Mouse (Mus musculus) forebrain, embryonic 16.5 days (tissue): Measurements from ENCODE around the gene Krtap28-10. TPM values are rescaled to one million over a fixed set of nuclear protein-coding genes. Genes with fewer than 3 reads are reported as not detected.
"Not testable (repeated sequence)": the region's sequence is repeated elsewhere in the genome, so short reads cannot be mapped to it uniquely, and the experiment has no call there.

Source experiments
- ATAC-seq: fragments of 200-750 bp; cut with Nextera tagmentation; 2 replicates; pipeline ENCODE4 v1.8.0; 2017; ENCODE audit warnings: mild to moderate bottlenecking, moderate library complexity
- H3K27ac ChIP-seq: fragments of 300-500 bp; sonication (generic); 2 replicates; pipeline ENCODE4 v1.5.1; 2014; ENCODE audit warnings: low read length, control low read depth
- H3K27me3 ChIP-seq: fragments of 300-500 bp; sonication (generic); replicated peaks from 2 replicates; pipeline ENCODE4 v1.6.1; 2014; ENCODE audit warnings: low read length; ENCODE audit not compliant: control insufficient read depth, insufficient read depth
- H3K36me3 ChIP-seq: fragments of 300-500 bp; sonication (generic); 2 replicates; pipeline ENCODE4 v1.6.1; 2014; ENCODE audit not compliant: control insufficient read depth, insufficient read depth
- H3K4me1 ChIP-seq: fragments of 300-500 bp; sonication (generic); replicated peaks from 2 replicates; pipeline ENCODE4 v1.6.1; 2014; ENCODE audit warnings: low read length; ENCODE audit not compliant: control insufficient read depth, insufficient read depth
- H3K4me2 ChIP-seq: fragments of 300-500 bp; sonication (generic); 2 replicates; pipeline ENCODE4 v1.6.1; 2014; ENCODE audit warnings: mild to moderate bottlenecking, low read length, control low read depth
- H3K4me3 ChIP-seq: fragments of 300-500 bp; sonication (generic); replicated peaks from 2 replicates; pipeline ENCODE4 v1.5.1; 2014; ENCODE audit warnings: mild to moderate bottlenecking, low read length, control low read depth
- H3K9ac ChIP-seq: fragments of 300-500 bp; sonication (generic); replicated peaks from 2 replicates; pipeline ENCODE4 v1.6.1; 2014; ENCODE audit warnings: low read depth, low read length, control low read depth
- H3K9me3 ChIP-seq: fragments of 300-500 bp; sonication (generic); 2 replicates; pipeline ENCODE4 v1.6.1; 2016; ENCODE audit warnings: low read length; ENCODE audit not compliant: control insufficient read depth
- WGBS: fragments of 180-500 bp; shearing (Covaris S2); extraction: QIAGEN DNeasy Blood & Tissue Kit; methylation state at CpG from one replicate; pipeline ENCODE4 v1.1.7; 2014; 5-methylcytosine and 5-hydroxymethylcytosine counted together
- polyA plus RNA-seq: library from polyadenylated mRNA; unstranded; fragments of >200 nt; fragmentation: Nextera tagmentation; extraction: Ambion mirVana; gene quantifications from 2 replicates; pipeline ENCODE4 v1.2.1, GENCODE M21; 2015

The Krtap28-10 gene
- polyA plus RNA-seq, 1 experiment from 2014 or later = not detected

GRCm38 (mm10) chr1:83031950-83032349 lies 10.3 kb downstream of the Krtap28-10 start:
- Histone ChIP-seq H3K4me1 (no peaks in the 10 kb centered on the region), H3K9ac (no peak overlapping the region), H3K4me3 (no peak overlapping the region), H3K27ac (no peak overlapping the region), H3K9me3 (no peaks in the 10 kb centered on the region), H3K36me3 (no peaks in the 10 kb centered on the region), H3K27me3 (no peaks in the 10 kb centered on the region), H3K4me2 (no peak overlapping the region)
- no peak for ATAC-seq
- WGBS = 47% methylated on average over 1 of the region's 1 CpGs

- no peak for ATAC-seq
- no peaks in the 10 kb centered on the region for H3K27me3 ChIP-seq
- no peak overlapping the region for H3K4me3 ChIP-seq
- 66% methylated on average over 1 of the region's 1 CpGs for WGBS
- H3K4me1 ChIP-seq = no peaks in the 10 kb centered on the region
- no peaks in the 10 kb centered on the region for H3K9me3 ChIP-seq
- no peak overlapping the region for H3K27ac ChIP-seq
- H3K36me3 ChIP-seq = no peaks in the 10 kb centered on the region
- H3K9ac ChIP-seq = no peak overlapping the region
- H3K4me2 ChIP-seq = no peak overlapping the region
These were observed 25.7 kb downstream of the Krtap28-10 start for GRCm38 (mm10) chr1:83016556-83016955.

- Histone ChIP-seq H3K9me3 (no peaks in the 10 kb centered on the region), H3K27me3 (no peaks in the 10 kb centered on the region)
- 89% methylated on average over 10 of the region's 10 CpGs for WGBS
These were observed 26.9 kb downstream of the Krtap28-10 start for GRCm38 (mm10) chr1:83015329-83015879.

GRCm38 (mm10) chr1:83014477-83014876 lies 27.8 kb downstream of the Krtap28-10 start:
- no peaks in the 10 kb centered on the region for H3K9me3 ChIP-seq
- 96% methylated on average over 3 of the region's 3 CpGs for WGBS
- no peak overlapping the region for H3K4me3 ChIP-seq
- no peak for ATAC-seq
- H3K4me2 ChIP-seq = no peak overlapping the region
- no peaks in the 10 kb centered on the region for H3K36me3 ChIP-seq
- H3K4me1 ChIP-seq = no peaks in the 10 kb centered on the region
- H3K27me3 ChIP-seq = no peaks in the 10 kb centered on the region
- no peak overlapping the region for H3K9ac ChIP-seq
- H3K27ac ChIP-seq = no peak overlapping the region

More at GRCm38 (mm10) chr1:83015329-83015879, 26.9 kb downstream of the Krtap28-10 start:
- ATAC-seq = no peak
- Histone ChIP-seq H3K36me3 (no peaks in the 10 kb centered on the region), H3K4me2 (no peak overlapping the region), H3K27ac (no peak overlapping the region), H3K4me3 (no peak overlapping the region), H3K9ac (no peak overlapping the region), H3K4me1 (no peaks in the 10 kb centered on the region)

- WGBS = 67% methylated on average over 6 of the region's 6 CpGs
- ATAC-seq = peak; percentile 86
- H3K4me2 ChIP-seq = no peak overlapping the region
- H3K4me3 ChIP-seq = no peak overlapping the region
- 0 out of 2 replicates have a peak, but pooled peaks cover 4% of the 10 kb centered on the region for H3K4me1 ChIP-seq
- H3K27me3 ChIP-seq = no peaks in the 10 kb centered on the region
- no peak overlapping the region for H3K9ac ChIP-seq
- H3K27ac ChIP-seq = no peak overlapping the region
- H3K9me3 ChIP-seq = no peaks in the 10 kb centered on the region
- no peaks in the 10 kb centered on the region for H3K36me3 ChIP-seq
These were observed 34.8 kb downstream of the Krtap28-10 start for GRCm38 (mm10) chr1:83007471-83007870.

- no peaks in the 10 kb centered on the region for H3K27me3 ChIP-seq
- 0 out of 2 replicates have a peak, but pooled peaks cover 4% of the 10 kb centered on the region for H3K4me1 ChIP-seq
- no peak overlapping the region for H3K4me2 ChIP-seq
- no peaks in the 10 kb centered on the region for H3K36me3 ChIP-seq
- H3K9me3 ChIP-seq = no peaks in the 10 kb centered on the region
- no peak for ATAC-seq
- WGBS = 84% methylated on average over 8 of the region's 8 CpGs
- no peak overlapping the region for H3K9ac ChIP-seq
- no peak overlapping the region for H3K27ac ChIP-seq
- no peak overlapping the region for H3K4me3 ChIP-seq
These were observed 35.8 kb downstream of the Krtap28-10 start for GRCm38 (mm10) chr1:83006218-83007179.

- ATAC-seq, H3K4me2 ChIP-seq, H3K4me3 ChIP-seq, H3K27ac ChIP-seq, H3K4me1 ChIP-seq, H3K9ac ChIP-seq, H3K9me3 ChIP-seq, H3K36me3 ChIP-seq, H3K27me3 ChIP-seq: not testable (repeated sequence)
- 96% methylated on average over 8 of the region's 9 CpGs for WGBS
These were observed 42.0 kb downstream of the Krtap28-10 start, which contains the start of gene Gm47959 for GRCm38 (mm10) chr1:83000306-83000705. Gene Gm47959, plus strand, starts transcription at chr1:83000548.

- H3K4me3 ChIP-seq = no peak overlapping the region
- H3K4me1 ChIP-seq = no peaks in the 10 kb centered on the region
- H3K27me3 ChIP-seq = no peaks in the 10 kb centered on the region
- no peak overlapping the region for H3K27ac ChIP-seq
- H3K9me3 ChIP-seq = no peaks in the 10 kb centered on the region
- no peak overlapping the region for H3K9ac ChIP-seq
- ATAC-seq = no peak
- WGBS = 75% methylated on average over 3 of the region's 3 CpGs
- H3K36me3 ChIP-seq = no peaks in the 10 kb centered on the region
- no peak overlapping the region for H3K4me2 ChIP-seq
These were observed 48.3 kb downstream of the Krtap28-10 start for GRCm38 (mm10) chr1:82993947-82994346.

- ATAC-seq = no peak
- no peak overlapping the region for H3K9ac ChIP-seq
- no peaks in the 10 kb centered on the region for H3K27me3 ChIP-seq
- no peak overlapping the region for H3K27ac ChIP-seq
- H3K9me3 ChIP-seq = no peaks in the 10 kb centered on the region
- H3K4me2 ChIP-seq = no peak overlapping the region
- no peak overlapping the region for H3K4me3 ChIP-seq
- WGBS = 92% methylated on average over 6 of the region's 6 CpGs
- no peaks in the 10 kb centered on the region for H3K4me1 ChIP-seq
- H3K36me3 ChIP-seq = no peaks in the 10 kb centered on the region
These were observed 50.2 kb downstream of the Krtap28-10 start for GRCm38 (mm10) chr1:82992093-82992492.
